Mouse (Mus musculus) layer of hippocampus, postnatal 25 days (tissue): ENCODE results near the gene Cyp8b1. TPM values are rescaled to one million over a fixed set of nuclear protein-coding genes. Genes with fewer than 3 reads are reported as not detected.

ENCODE experiments used
- DNase-seq, 2 experiments: peaks; one replicate each; pipeline ENCODE4 v3.0.0; 2022; ENCODE audit warnings: mixed read lengths in 2 of 2, low spot score in 1 of 2; ENCODE audit errors: extremely low spot score in 1 of 2
- total RNA-seq, 2 experiments: library from RNA; stranded (reverse); gene quantifications; 2 replicates each; pipeline ENCODE4 v1.2.3; 2021

Cyp8b1 gene
- total RNA-seq, 2 experiments from 2014 or later: not detected

GRCm38 (mm10) chr9:121919027-121919501 lies 3.0 kb upstream of the Cyp8b1 start:
- no peak for DNase-seq

GRCm38 (mm10) chr9:121915056-121915455 lies 1.0 kb downstream of the Cyp8b1 start:
- DNase-seq: no peak

GRCm38 (mm10) chr9:121914226-121914757 lies 1.8 kb downstream of the Cyp8b1 start:
- no peak for DNase-seq

GRCm38 (mm10) chr9:121912786-121913185 lies 3.3 kb downstream of the Cyp8b1 start:
- no peak for DNase-seq

- no peak for DNase-seq
Observed at GRCm38 (mm10) chr9:121911196-121911595, 4.9 kb downstream of the Cyp8b1 start.

GRCm38 (mm10) chr9:121909635-121910034 lies 6.5 kb downstream of the Cyp8b1 start:
- no peak for DNase-seq

GRCm38 (mm10) chr9:121908321-121908720 lies 7.8 kb downstream of the Cyp8b1 start:
- DNase-seq: no peak

- DNase-seq: no peak
Observed at GRCm38 (mm10) chr9:121907356-121908070, 8.6 kb downstream of the Cyp8b1 start.

- no peak for DNase-seq
Observed at GRCm38 (mm10) chr9:121906456-121906855, 9.6 kb downstream of the Cyp8b1 start.

- no peak for DNase-seq
Observed at GRCm38 (mm10) chr9:121905556-121906185, 10.4 kb downstream of the Cyp8b1 start.

GRCm38 (mm10) chr9:121904946-121905345 lies 11.2 kb downstream of the Cyp8b1 start:
- DNase-seq: no peak

- no peak for DNase-seq
Observed at GRCm38 (mm10) chr9:121904319-121904718, 11.8 kb downstream of the Cyp8b1 start.

- no peak for DNase-seq
Observed at GRCm38 (mm10) chr9:121903476-121904305, 12.4 kb downstream of the Cyp8b1 start.

GRCm38 (mm10) chr9:121901710-121902700 lies 14.1 kb downstream of the Cyp8b1 start:
- DNase-seq: no peak

- no peak for DNase-seq
Observed at GRCm38 (mm10) chr9:121900282-121900855, 15.7 kb downstream of the Cyp8b1 start.

- no peak for DNase-seq
Observed at GRCm38 (mm10) chr9:121899306-121899705, 16.8 kb downstream of the Cyp8b1 start.

GRCm38 (mm10) chr9:121898245-121898644 lies 17.9 kb downstream of the Cyp8b1 start, which contains the start of gene Ackr2:
Ackr2 (plus strand) TSS chr9:121898355.
- DNase-seq: no peak

- no peak for DNase-seq
Observed at GRCm38 (mm10) chr9:121896820-121897219, 19.3 kb downstream of the Cyp8b1 start.

GRCm38 (mm10) chr9:121895392-121895993 lies 20.6 kb downstream of the Cyp8b1 start:
- DNase-seq: no peak
